Mouse (Mus musculus): ENCODE measurements at regions not wholly inside any gene's neighbourhood (a gene's known extent, or its start where the extent isn't known, plus 50 kb on each side); places are given as distances from the start of the nearest gene placed in this dataset.
"Not testable (repeated sequence)": the region's sequence is repeated elsewhere in the genome, so short reads cannot be mapped to it uniquely, and the experiment has no call there.

DNA sequence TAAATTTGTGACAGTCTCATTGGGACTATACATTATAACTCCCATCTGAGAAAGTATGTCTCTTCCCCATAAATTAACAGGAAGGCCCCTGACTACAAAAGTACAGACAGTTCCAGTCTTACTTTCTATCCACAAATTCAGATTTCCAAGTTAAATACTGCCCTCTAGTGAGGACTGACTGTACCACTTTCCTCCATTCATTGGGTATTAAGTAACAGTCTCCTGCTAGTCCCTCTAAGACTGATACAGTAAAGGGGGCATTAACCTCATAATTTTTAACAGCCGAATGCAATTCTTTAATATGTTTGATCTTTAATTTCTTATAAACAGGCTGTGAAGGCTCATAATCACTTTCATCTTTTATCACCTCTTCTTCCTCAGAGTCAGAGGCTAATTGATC is 131.0 kb upstream of the Adcyap1 start:
- not testable (repeated sequence) for ATAC-seq
- WGBS: 70% methylated on average over 1 of the region's 1 CpGs

DNA sequence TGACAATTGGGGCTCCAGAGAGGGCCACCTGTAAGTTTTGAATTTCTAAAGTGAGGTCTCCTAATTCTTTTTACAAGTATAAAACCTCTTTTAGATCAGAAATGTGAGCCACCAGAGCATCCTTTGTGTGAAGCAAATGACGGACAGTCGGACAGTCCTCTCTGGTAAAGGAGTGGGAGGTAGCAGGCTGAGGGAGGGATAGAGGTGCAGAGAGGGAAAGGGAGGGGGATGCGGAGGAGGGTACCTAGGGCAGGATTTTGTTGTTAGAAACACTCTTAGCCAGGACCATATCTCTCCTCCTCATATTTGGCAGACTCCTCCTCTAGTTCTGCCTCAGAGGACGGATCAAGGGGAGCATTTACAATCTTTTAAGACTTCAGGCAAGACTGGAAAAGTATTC is 130.3 kb upstream of the Adcyap1 start:
- no peak for ATAC-seq
- H3K4me2 ChIP-seq (ENCODE audit: low read depth): no peak overlapping the region
- WGBS: 57% methylated on average over 4 of the region's 4 CpGs

More for the DNA sequence above, 131.0 kb upstream of the Adcyap1 start:
- H3K4me3 ChIP-seq (ENCODE audit: low read depth, low read length); H3K27me3 ChIP-seq (ENCODE audit: insufficient read depth, low read length); H3K9ac ChIP-seq; H3K27ac ChIP-seq (ENCODE audit: low read depth, low read length); H3K36me3 ChIP-seq (ENCODE audit: insufficient read depth); H3K4me1 ChIP-seq (ENCODE audit: insufficient read depth); H3K9me3 ChIP-seq (ENCODE audit: low read length); H3K4me2 ChIP-seq (ENCODE audit: low read depth): not testable (repeated sequence)
- DNase-seq: peak; percentile 32
- peak; percentile 56 for TF ChIP-seq CTCF (IDR thresholded peaks at IDR 0.05; ENCODE audit: low read depth)

DNA sequence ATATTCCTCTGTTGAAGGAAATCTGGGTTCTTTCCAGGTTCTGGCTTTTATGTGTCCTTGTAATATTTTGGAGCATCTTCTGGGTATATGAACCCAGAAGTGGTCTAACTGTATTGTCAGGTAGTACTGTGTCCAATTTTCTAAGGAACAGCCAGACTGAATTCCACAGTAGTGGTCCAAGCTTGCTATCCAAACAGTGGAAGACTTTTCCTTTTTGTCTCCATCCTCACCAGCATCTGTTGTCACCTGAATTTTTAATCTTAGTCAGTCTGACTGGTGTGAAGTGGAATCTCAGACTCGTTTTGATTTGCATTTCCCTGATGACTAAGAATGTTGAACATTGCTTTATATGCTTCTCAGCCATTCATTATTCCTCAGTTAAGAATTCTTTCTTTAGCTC is 114.8 kb upstream of the Adcyap1 start:
- H3K27ac ChIP-seq (ENCODE audit: low read depth, low read length): no peak overlapping the region
- no peak overlapping the region for H3K4me3 ChIP-seq (ENCODE audit: low read depth, low read length)
- no peaks in the 10 kb centered on the region for H3K4me1 ChIP-seq (ENCODE audit: insufficient read depth)
- no peaks in the 10 kb centered on the region for H3K9me3 ChIP-seq (ENCODE audit: low read length)
- H3K9ac ChIP-seq: no peak overlapping the region
- DNase-seq (no peak), ATAC-seq (no peak)
- 51% methylated on average over 1 of the region's 1 CpGs for WGBS
- H3K36me3 ChIP-seq (ENCODE audit: insufficient read depth): no peaks in the 10 kb centered on the region
- no peak for TF ChIP-seq CTCF (IDR thresholded peaks at IDR 0.05; ENCODE audit: low read depth)
- H3K4me2 ChIP-seq (ENCODE audit: low read depth): no peak overlapping the region
- H3K27me3 ChIP-seq (ENCODE audit: insufficient read depth, low read length): no peaks in the 10 kb centered on the region

More for the DNA sequence above, 130.3 kb upstream of the Adcyap1 start:
- no peak for DNase-seq
- Histone ChIP-seq H3K36me3 (ENCODE audit: insufficient read depth) (no peaks in the 10 kb centered on the region), H3K9me3 (ENCODE audit: low read length) (no peaks in the 10 kb centered on the region), H3K4me3 (ENCODE audit: low read depth, low read length) (no peak overlapping the region), H3K27ac (ENCODE audit: low read depth, low read length) (no peak overlapping the region), H3K9ac (no peak overlapping the region), H3K27me3 (ENCODE audit: insufficient read depth, low read length) (no peaks in the 10 kb centered on the region), H3K4me1 (ENCODE audit: insufficient read depth) (no peaks in the 10 kb centered on the region)
- TF ChIP-seq CTCF (IDR thresholded peaks at IDR 0.05; ENCODE audit: low read depth): no peak

DNA sequence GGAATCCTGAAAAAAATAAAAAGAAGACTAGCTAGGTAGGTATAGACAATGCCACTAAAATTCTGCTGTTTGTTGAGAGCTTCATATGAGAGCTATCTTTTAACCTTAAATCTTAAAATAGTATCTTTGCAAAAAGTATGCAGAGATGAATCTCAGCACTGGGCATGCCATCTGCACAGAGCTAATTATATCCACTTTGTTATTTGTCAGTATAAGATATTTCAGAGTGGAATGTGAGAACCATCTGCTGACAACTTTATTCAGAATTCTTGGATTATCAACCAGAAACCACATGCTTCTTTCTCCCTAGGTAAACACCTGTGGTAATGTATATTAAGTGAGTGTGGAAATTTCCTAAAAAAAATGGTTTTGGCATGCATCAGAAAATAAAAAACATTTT is 94.3 kb upstream of the Adcyap1 start:
- TF ChIP-seq CTCF (IDR thresholded peaks at IDR 0.05; ENCODE audit: low read depth): no peak
- no peaks in the 10 kb centered on the region for H3K9me3 ChIP-seq (ENCODE audit: low read length)
- no peaks in the 10 kb centered on the region for H3K36me3 ChIP-seq (ENCODE audit: insufficient read depth)
- H3K4me3 ChIP-seq (ENCODE audit: low read depth, low read length): no peak overlapping the region
- H3K27ac ChIP-seq (ENCODE audit: low read depth, low read length): no peak overlapping the region
- no peak overlapping the region for H3K9ac ChIP-seq
- ATAC-seq (peak; percentile 88), DNase-seq (peak; percentile 63)
- no peak overlapping the region for H3K4me2 ChIP-seq (ENCODE audit: low read depth)
- no peaks in the 10 kb centered on the region for H3K27me3 ChIP-seq (ENCODE audit: insufficient read depth, low read length)
- H3K4me1 ChIP-seq (ENCODE audit: insufficient read depth): no peaks in the 10 kb centered on the region

DNA sequence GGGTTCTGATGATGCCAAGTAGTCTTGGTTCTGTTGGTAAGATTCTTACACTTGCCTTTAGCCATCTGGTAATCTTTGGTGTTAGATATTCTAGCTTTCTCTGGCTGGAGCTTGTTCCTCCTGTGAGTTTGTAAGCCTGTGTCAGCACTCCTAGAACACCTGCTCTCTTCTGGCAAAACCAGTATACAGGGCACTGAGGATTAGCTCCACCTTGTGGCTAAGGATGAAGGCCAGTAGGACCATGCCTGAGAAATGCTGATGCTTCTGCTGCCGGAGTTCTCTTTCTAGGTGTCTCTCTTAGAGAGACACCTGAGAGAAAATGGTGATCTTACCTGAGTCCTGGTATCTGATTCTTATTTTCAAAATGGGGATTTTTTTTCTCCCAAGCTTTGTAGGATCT is 58.8 kb upstream of the Adcyap1 start:
- peak; percentile 53 for TF ChIP-seq CTCF (IDR thresholded peaks at IDR 0.05; ENCODE audit: low read depth)
- no peaks in the 10 kb centered on the region for H3K9me3 ChIP-seq (ENCODE audit: low read length)
- no peaks in the 10 kb centered on the region for H3K4me1 ChIP-seq (ENCODE audit: insufficient read depth)
- H3K4me2 ChIP-seq (ENCODE audit: low read depth): no peak overlapping the region
- no peak overlapping the region for H3K27ac ChIP-seq (ENCODE audit: low read depth, low read length)
- no peaks in the 10 kb centered on the region for H3K27me3 ChIP-seq (ENCODE audit: insufficient read depth, low read length)
- H3K4me3 ChIP-seq (ENCODE audit: low read depth, low read length): no peak overlapping the region
- no peak overlapping the region for H3K9ac ChIP-seq
- WGBS: 52% methylated on average over 1 of the region's 1 CpGs
- no peaks in the 10 kb centered on the region for H3K36me3 ChIP-seq (ENCODE audit: insufficient read depth)
- ATAC-seq (no peak), DNase-seq (peak; percentile 19)

DNA sequence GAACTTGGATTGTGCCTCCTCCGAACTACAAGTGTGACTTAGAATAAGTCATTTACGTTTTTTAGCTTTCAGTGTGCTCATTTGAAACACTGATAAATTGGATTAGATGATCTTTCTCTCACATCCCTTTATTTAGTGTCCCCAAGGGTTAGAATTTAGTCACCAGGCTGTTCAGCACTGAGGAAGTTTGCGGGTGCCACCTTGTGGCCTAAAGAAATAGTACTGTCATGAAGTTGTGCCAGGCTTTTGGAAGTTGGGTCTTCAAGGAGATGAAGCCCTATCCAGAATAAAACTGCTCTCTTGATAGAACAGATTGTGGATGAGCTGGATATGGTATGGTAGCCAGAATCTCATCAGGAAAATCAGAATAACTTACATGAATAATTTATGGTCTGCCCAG is 57.7 kb upstream of the Adcyap1 start:
- peak; percentile 88 for DNase-seq
- TF ChIP-seq CTCF (IDR thresholded peaks at IDR 0.05; ENCODE audit: low read depth): peak; percentile 84
- H3K9me3 ChIP-seq (ENCODE audit: low read length): no peaks in the 10 kb centered on the region
- H3K4me2 ChIP-seq (ENCODE audit: low read depth): no peak overlapping the region
- H3K4me1 ChIP-seq (ENCODE audit: insufficient read depth): no peaks in the 10 kb centered on the region
- H3K27ac ChIP-seq (ENCODE audit: low read depth, low read length): no peak overlapping the region
- H3K4me3 ChIP-seq (ENCODE audit: low read depth, low read length): no peak overlapping the region
- WGBS: 19% methylated on average over 3 of the region's 3 CpGs
- H3K36me3 ChIP-seq (ENCODE audit: insufficient read depth): no peaks in the 10 kb centered on the region
- H3K9ac ChIP-seq: no peak overlapping the region
- peak; percentile 78 for ATAC-seq
- no peaks in the 10 kb centered on the region for H3K27me3 ChIP-seq (ENCODE audit: insufficient read depth, low read length)

Measured in forebrain, postnatal 0 days (tissue).